In genomic region chr17:63145751-63146491, GRCm38 (mm10) we compare ENCODE assay signal across 8 mouse cellular contexts.
A peak's percentile ranks its signal among the peaks of the same experiment; 100 is the strongest.
DNase-seq lines count a peak whose midpoint lies in the region; ATAC-seq and TF ChIP-seq lines count a peak whose summit lies in the region.

No protein-coding gene starts in this region.

- no peaks in the 10 kb centered on the region for H3K36me3 ChIP-seq in heart, embryonic 13.5 days
- no peaks in the 10 kb centered on the region for H3K36me3 ChIP-seq in forebrain, embryonic 14.5 days (ENCODE audit: control insufficient read depth, insufficient read depth, low read length)
- H3K36me3 ChIP-seq in midbrain, embryonic 12.5 days = no peaks in the 10 kb centered on the region
- H3K36me3 ChIP-seq in intestine, postnatal 0 days (ENCODE audit: control insufficient read depth, insufficient read depth) = no peaks in the 10 kb centered on the region

- DNase-seq in heart, postnatal 10 days = no peak
- peak; percentile 56 for DNase-seq in MN1 (ENCODE audit: low spot score)
- peak; percentile 61 for DNase-seq in forebrain, embryonic 14.5 days (ENCODE audit: low spot score)
- no peak for DNase-seq in lung, adult 2 months

- 0 out of 2 replicates have a peak, but pooled peaks cover 5% of the 10 kb centered on the region for H3K27me3 ChIP-seq in heart, embryonic 13.5 days (replicated peaks)
- no peaks in the 10 kb centered on the region for H3K27me3 ChIP-seq in forebrain, embryonic 14.5 days (replicated peaks; ENCODE audit: control insufficient read depth, insufficient read depth, low read length)
- peaks cover 11% of the 10 kb centered on the region for H3K27me3 ChIP-seq in midbrain, embryonic 12.5 days
- H3K27me3 ChIP-seq in intestine, postnatal 0 days (replicated peaks; ENCODE audit: control insufficient read depth, insufficient read depth, low read length) = no peaks in the 10 kb centered on the region

- intact Hi-C loops in heart, postnatal 10 days (cut with DNase I) = no loop called here

- H3K9ac ChIP-seq in heart, embryonic 13.5 days = no peak overlapping the region
- H3K9ac ChIP-seq in forebrain, embryonic 14.5 days (ENCODE audit: low read length) = 0 out of 2 replicates have a peak overlapping the region, but pooled peaks have one; percentile 26
- H3K9ac ChIP-seq in midbrain, embryonic 12.5 days (replicated peaks) = no peak overlapping the region
- H3K9ac ChIP-seq in intestine, postnatal 0 days (ENCODE audit: low read depth, low read length) = no peak overlapping the region

- ATAC-seq in heart, embryonic 13.5 days (ENCODE audit: extremely low read depth, insufficient number of reproducible peaks, low FRiP score, low TSS enrichment) = no peak
- peak; percentile 40 for ATAC-seq in forebrain, embryonic 14.5 days
- peak; percentile 84 for ATAC-seq in midbrain, embryonic 12.5 days (ENCODE audit: low FRiP score, low read depth)
- ATAC-seq in granulocyte monocyte progenitor cell, adult 5-6 weeks (replicated peaks; ENCODE audit: poor library complexity, severe bottlenecking) = no peak
- ATAC-seq in intestine, postnatal 0 days = no peak

- peak overlapping the region; percentile 33; the same call in 1 of the 2 replicates for H3K4me2 ChIP-seq in heart, embryonic 13.5 days
- H3K4me2 ChIP-seq in forebrain, embryonic 14.5 days (ENCODE audit: low read length) = peak overlapping the region; percentile 30
- peak overlapping the region; percentile 36 for H3K4me2 ChIP-seq in midbrain, embryonic 12.5 days (replicated peaks)
- no peak overlapping the region for H3K4me2 ChIP-seq in intestine, postnatal 0 days (replicated peaks; ENCODE audit: low read depth)

- no peak for TF ChIP-seq CTCF in intestine, postnatal 0 days (IDR thresholded peaks at IDR 0.05; ENCODE audit: low read depth)
- TF ChIP-seq CTCF in lung, adult 2 months (IDR thresholded peaks at IDR 0.05; ENCODE audit: insufficient read depth, low read length) = no peak

- 27% methylated on average over 12 of the region's 12 CpGs for WGBS in heart, embryonic 13.5 days
- WGBS in forebrain, embryonic 14.5 days = 8% methylated on average over 12 of the region's 12 CpGs
- 8% methylated on average over 12 of the region's 12 CpGs for WGBS in midbrain, embryonic 12.5 days
- whole genome bisulfite sequencing in intestine, postnatal 0 days = 46% methylated on average over 12 of the region's 12 CpGs
- 46% methylated on average over 12 of the region's 12 CpGs for WGBS in lung, adult 2 months

- 0 out of 2 replicates have a peak overlapping the region, but pooled peaks have one; percentile 5 for H3K27ac ChIP-seq in heart, embryonic 13.5 days (replicated peaks)
- peak overlapping the region; percentile 91 for H3K27ac ChIP-seq in forebrain, embryonic 14.5 days (ENCODE audit: low read depth, low read length)
- peak overlapping the region; percentile 93 for H3K27ac ChIP-seq in midbrain, embryonic 12.5 days (replicated peaks)
- H3K27ac ChIP-seq in intestine, postnatal 0 days (ENCODE audit: low read depth, low read length) = no peak overlapping the region

- H3K4me1 ChIP-seq in heart, embryonic 13.5 days = peaks cover 20% of the 10 kb centered on the region
- peaks cover 28% of the 10 kb centered on the region for H3K4me1 ChIP-seq in forebrain, embryonic 14.5 days (ENCODE audit: control insufficient read depth, insufficient read depth, low read length)
- H3K4me1 ChIP-seq in midbrain, embryonic 12.5 days = peaks cover 47% of the 10 kb centered on the region
- no peaks in the 10 kb centered on the region for H3K4me1 ChIP-seq in intestine, postnatal 0 days (replicated peaks; ENCODE audit: control insufficient read depth, insufficient read depth, low read length)
- no peaks in the 10 kb centered on the region for H3K4me1 ChIP-seq in lung, adult 2 months (ENCODE audit: control insufficient read depth, insufficient read depth, low read length)

- no peak for TF ChIP-seq POLR2A in lung, adult 2 months (IDR thresholded peaks at IDR 0.05; ENCODE audit: borderline replicate concordance, extremely low read depth, low read depth, low read length)

- no peak overlapping the region for H3K4me3 ChIP-seq in heart, embryonic 13.5 days
- no peak overlapping the region for H3K4me3 ChIP-seq in forebrain, embryonic 14.5 days (ENCODE audit: low read depth, low read length)
- H3K4me3 ChIP-seq in midbrain, embryonic 12.5 days = no peak overlapping the region
- H3K4me3 ChIP-seq in intestine, postnatal 0 days (ENCODE audit: low read depth, low read length) = no peak overlapping the region
- no peak overlapping the region for H3K4me3 ChIP-seq in lung, adult 2 months (replicated peaks; ENCODE audit: extremely low read depth, low read depth, low read length)

- H3K9me3 ChIP-seq in heart, embryonic 13.5 days = no peaks in the 10 kb centered on the region
- no peaks in the 10 kb centered on the region for H3K9me3 ChIP-seq in forebrain, embryonic 14.5 days (replicated peaks; ENCODE audit: control insufficient read depth, low read length)
- H3K9me3 ChIP-seq in midbrain, embryonic 12.5 days = no peaks in the 10 kb centered on the region
- no peaks in the 10 kb centered on the region for H3K9me3 ChIP-seq in intestine, postnatal 0 days (ENCODE audit: control insufficient read depth)

Comparison
In these comparisons a context has a peak if more than half of its experiments do, and no peak if none do; other contexts are left out.
1. ATAC-seq: peak in forebrain, embryonic 14.5 days (single experiment) and midbrain, embryonic 12.5 days (single experiment); none in heart, embryonic 13.5 days (single experiment), granulocyte monocyte progenitor cell, adult 5-6 weeks (single experiment) and intestine, postnatal 0 days (single experiment).
2. DNase-seq: peak in MN1 (single experiment) and forebrain, embryonic 14.5 days (single experiment); none in heart, postnatal 10 days (0 of 2) and lung, adult 2 months (single experiment).